Mouse (Mus musculus) heart, adult 2 months (tissue): ENCODE measurements at regions not wholly inside any gene's neighbourhood (a gene's known extent, or its start where the extent isn't known, plus 50 kb on each side); places are given as distances from the start of the nearest gene placed in this dataset.

Experiments used
- CTCF ChIP-seq: fragments of 200-600 bp; IDR thresholded peaks from 2 replicates; pipeline ENCODE4 v1.8.1; 2022; ENCODE audit warnings: antibody characterized with exemption, mild to moderate bottlenecking, moderate library complexity
- POLR2A ChIP-seq: fragments of 200-500 bp; IDR thresholded peaks from 2 replicates; pipeline ENCODE4 v1.6.1; 2011; ENCODE audit warnings: mild to moderate bottlenecking, low read depth, low read length, control low read depth; ENCODE audit not compliant: insufficient read depth

DNA sequence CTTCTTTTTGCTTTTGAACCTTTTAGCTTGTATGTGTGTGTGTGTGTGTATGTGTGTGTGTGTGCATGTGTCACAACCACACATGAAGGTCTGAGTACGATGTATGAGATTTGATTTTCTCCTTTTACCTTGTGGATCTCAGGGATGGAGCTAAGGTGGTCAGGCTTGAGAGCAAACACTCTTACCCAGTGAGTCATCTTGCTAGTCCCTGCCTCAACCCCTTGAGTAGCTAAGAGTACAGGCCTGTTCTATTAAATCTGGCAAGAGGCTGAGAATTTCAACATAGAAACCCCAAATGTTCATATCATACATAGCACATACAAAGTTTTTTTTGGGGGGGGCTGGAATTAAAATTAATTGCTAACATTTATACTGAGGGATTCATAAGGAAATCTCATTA is 104.4 kb downstream of the Ppp4r2 start:
- TF ChIP-seq CTCF (no peak), POLR2A (no peak)
